Mouse (Mus musculus) stomach, postnatal 0 days (tissue): Measurements from ENCODE around the gene Izumo1r.

ENCODE experiments used
- CTCF ChIP-seq: IDR thresholded peaks from 2 replicates; pipeline ENCODE4 v1.5.1; 2016; ENCODE audit warnings: antibody characterized with exemption, low read depth, mild to moderate bottlenecking, moderate library complexity
- EP300 ChIP-seq: optimal IDR thresholded peaks from 2 replicates; pipeline ENCODE3; 2016; ENCODE audit warnings: antibody characterized with exemption

- TF ChIP-seq CTCF (peak; percentile 37; the same call in 1 of the 2 replicates), EP300 (no peak)
Measured at GRCm38 (mm10) chr9:14885151-14885550, 18.6 kb downstream of the Izumo1r start.
